Mouse (Mus musculus) embryonic fibroblast, embryonic 13.5 days (primary cell): ENCODE results near the gene Nap1l1. TPM values are rescaled to one million over a fixed set of nuclear protein-coding genes. Genes with fewer than 3 reads are reported as not detected.
"Not testable (repeated sequence)": the region's sequence is repeated elsewhere in the genome, so short reads cannot be mapped to it uniquely, and the experiment has no call there.

ENCODE experiments used
- H3K27ac ChIP-seq: 2 replicates; pipeline ENCODE4 v1.5.1; 2012; ENCODE audit warnings: low read length, control low read depth, inconsistent platforms; ENCODE audit not compliant: insufficient read depth
- H3K4me1 ChIP-seq: 2 replicates; pipeline ENCODE4 v1.6.1; 2011; ENCODE audit warnings: low read length; ENCODE audit not compliant: control insufficient read depth, insufficient read depth
- H3K4me3 ChIP-seq: 2 replicates; pipeline ENCODE4 v1.5.1; 2011; ENCODE audit warnings: mild to moderate bottlenecking, control low read depth, low read length; ENCODE audit not compliant: insufficient read depth
- CTCF ChIP-seq: IDR thresholded peaks from 2 replicates; pipeline ENCODE4 v1.5.1; 2011; ENCODE audit warnings: mild to moderate bottlenecking, control low read depth, low read length, moderate library complexity, borderline replicate concordance; ENCODE audit not compliant: insufficient read depth
- POLR2A ChIP-seq: IDR thresholded peaks from 2 replicates; pipeline ENCODE4 v1.6.1; 2011; ENCODE audit warnings: low read depth, mild to moderate bottlenecking, control low read depth, low read length, moderate library complexity
- polyA plus RNA-seq: library from polyadenylated mRNA; stranded (reverse); fragments of >200 nt; gene quantifications from 2 replicates; pipeline ENCODE4 v1.2.4, GENCODE M21; 2011; ENCODE audit warnings: low read depth; ENCODE audit not compliant: missing spikeins, insufficient read length

Nap1l1 gene
- polyA plus RNA-seq, 1 experiment, result 532 TPM

DNA sequence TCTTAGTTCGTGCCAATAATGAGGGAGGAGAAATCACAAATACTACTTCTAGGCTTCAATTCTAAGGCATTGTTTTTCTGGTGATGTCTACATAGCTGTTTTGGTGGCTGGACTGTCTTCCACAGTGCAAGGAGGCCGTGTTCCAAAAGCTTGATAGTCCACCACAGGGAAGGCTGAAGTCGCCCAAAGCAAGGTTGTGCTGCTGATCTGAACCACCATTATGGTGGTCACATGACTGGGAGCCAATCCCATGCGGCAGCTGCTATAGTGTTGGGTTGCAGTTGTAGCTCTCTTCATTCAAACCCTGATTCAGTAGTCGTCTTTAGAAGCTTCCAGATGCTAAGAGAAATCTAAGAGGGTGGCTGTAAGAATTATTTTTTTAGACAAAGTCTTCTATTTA is 6.6 kb downstream of the Nap1l1 start:
- TF ChIP-seq POLR2A (no peak), CTCF (no peak)
- no peak overlapping the region for H3K4me3 ChIP-seq
- H3K4me1 ChIP-seq, result peaks cover 15% of the 10 kb centered on the region
- no peak overlapping the region for H3K27ac ChIP-seq

DNA sequence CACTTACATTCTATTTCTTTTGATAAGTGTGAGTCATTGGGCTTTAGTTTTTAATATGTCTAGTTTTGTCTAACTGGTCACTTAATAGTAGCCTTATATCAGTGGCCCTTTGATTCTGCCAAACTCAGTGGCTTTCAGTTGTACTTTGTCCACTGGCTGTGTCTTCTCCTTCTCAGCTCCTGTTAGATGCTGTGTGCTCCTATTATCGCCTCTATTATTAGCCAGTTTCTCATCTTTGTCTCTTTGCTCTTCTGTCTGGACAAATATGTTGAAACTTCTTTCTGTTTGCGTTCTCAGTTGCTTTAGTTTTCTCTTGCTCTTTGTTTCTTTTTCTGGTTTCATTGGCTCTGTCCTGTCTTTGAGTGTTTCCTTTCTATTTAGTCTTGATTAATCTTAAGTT is 9.6 kb downstream of the Nap1l1 start:
- Histone ChIP-seq H3K4me1 (peaks cover 4% of the 10 kb centered on the region; the same call in 1 of the 2 replicates), H3K27ac (no peak overlapping the region), H3K4me3 (no peak overlapping the region)
- TF ChIP-seq POLR2A (no peak), CTCF (no peak)

DNA sequence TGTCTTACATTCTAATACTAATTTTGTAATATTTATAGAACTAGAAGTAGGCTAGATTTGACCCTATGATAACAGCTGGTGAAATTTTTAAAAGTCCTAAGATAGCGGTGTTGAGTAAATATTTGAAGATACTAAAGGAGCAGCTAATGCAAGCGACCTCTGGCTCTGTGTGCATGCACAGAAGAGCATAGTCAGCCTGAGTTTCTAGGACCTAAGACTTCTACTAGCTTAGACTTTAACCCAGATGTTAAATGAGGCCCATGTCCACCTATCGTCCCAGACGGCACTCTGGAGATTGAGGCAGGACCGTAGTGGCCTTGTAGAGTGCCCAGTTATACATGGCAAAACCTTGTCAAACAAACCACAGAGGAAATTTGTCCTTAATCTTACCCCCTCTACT is 11.1 kb downstream of the Nap1l1 start:
- H3K4me3 ChIP-seq, result no peak overlapping the region
- TF ChIP-seq POLR2A (no peak), CTCF (no peak)
- peaks cover 3% of the 10 kb centered on the region; the same call in 1 of the 2 replicates for H3K4me1 ChIP-seq
- H3K27ac ChIP-seq, result no peak overlapping the region

DNA sequence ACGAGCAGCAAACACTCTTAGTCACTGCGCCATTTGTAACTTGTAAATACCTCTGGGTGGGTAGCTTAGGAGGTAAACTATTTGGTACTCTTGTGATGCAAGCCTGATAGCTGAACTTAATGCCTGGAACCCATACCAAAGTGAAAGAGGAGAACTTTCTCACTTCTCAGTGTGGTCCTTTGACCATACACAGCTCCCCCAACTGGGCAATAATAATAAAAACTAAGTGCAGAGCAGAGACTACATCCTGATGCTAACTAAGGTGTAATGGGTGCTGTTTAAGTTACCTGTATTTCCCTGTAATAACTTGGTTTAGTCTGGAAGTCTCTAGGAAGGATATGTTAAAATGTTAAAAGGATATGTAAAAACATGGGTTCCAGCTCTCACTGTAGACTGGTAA is 15.8 kb downstream of the Nap1l1 start:
- TF ChIP-seq CTCF (no peak), POLR2A (no peak)
- H3K4me1 ChIP-seq, result no peaks in the 10 kb centered on the region
- no peak overlapping the region for H3K4me3 ChIP-seq
- no peak overlapping the region for H3K27ac ChIP-seq

DNA sequence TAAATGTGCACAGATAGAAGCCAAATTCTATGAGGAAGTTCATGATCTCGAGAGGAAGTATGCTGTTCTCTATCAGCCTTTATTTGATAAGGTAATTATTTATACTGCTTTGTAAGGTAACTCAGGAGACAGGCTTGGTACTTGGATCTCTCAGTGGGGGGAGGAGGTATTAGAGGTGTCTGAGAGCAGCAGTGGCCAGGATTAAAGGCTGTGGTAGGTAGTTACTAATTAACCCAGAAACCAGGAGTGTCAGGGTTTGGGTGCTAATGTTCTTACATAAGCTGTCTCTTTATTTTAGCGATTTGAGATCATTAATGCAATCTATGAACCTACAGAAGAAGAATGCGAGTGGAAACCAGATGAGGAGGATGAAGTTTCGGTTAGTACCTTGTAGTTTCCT is 17.1 kb downstream of the Nap1l1 start:
- H3K4me1 ChIP-seq, H3K27ac ChIP-seq, H3K4me3 ChIP-seq: not testable (repeated sequence)

DNA sequence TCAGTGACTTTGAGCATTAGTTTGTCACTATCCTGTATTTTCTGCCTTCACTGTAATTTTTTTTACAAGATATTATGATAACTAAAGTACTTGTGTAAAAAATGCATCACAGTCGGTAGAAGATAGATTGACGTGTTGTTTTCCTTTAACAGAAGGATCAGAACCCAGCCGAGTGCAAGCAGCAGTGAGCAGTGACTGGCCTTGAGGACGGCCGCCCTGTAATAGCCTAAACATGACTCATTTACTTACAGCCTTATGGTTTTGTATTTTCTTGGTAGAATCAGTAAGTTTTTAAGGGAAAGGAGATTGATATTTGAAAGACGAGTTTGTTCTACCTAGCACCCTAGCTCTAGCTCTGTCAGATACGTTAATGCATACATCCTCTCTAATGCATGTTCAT is 22.9 kb downstream of the Nap1l1 start:
- no peak overlapping the region for H3K4me3 ChIP-seq
- no peak for TF ChIP-seq CTCF
- TF ChIP-seq POLR2A, result no peak
- H3K27ac ChIP-seq, result no peak overlapping the region
- no peaks in the 10 kb centered on the region for H3K4me1 ChIP-seq

DNA sequence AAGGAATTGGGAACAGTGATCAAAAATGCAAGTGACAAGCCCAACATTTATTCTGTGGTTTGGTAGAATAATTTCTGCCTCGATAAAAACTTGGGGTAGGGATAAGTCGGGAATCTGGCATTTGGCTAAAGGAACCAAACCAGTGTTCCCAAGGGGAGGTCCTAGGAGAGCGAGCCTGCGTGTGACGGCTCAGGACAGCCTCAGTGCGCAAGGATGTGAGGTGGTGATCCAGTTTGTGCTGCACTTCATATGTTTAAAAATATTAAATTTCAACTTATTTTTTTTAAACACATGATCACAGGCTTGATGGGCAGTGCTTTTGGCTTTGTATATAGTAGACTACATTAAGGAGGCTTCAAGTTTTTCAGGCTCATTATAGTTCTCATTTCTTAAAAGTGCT is 26.9 kb downstream of the Nap1l1 start:
- no peak overlapping the region for H3K27ac ChIP-seq
- TF ChIP-seq CTCF (no peak), POLR2A (no peak)

DNA sequence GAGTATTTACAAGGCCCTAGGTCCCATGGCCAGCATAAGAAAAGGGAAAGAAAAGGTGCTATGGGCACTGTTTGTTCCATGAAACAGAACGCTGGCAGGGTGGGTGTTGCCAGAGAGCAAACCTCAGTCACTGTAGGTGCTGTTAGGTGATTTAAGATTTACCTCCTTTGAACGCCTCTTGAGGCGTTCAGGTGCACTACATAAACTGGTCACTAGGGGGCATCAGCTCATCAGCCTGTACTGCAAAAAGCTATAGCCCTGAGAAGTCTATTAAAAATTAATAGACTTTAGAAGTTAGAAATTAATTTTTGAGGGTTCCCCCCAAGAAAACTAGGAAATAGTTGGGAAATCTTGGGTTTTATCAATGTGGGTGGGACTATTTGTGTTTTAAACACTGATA is 30.0 kb downstream of the Nap1l1 start:
- H3K4me3 ChIP-seq, result no peak overlapping the region
- H3K27ac ChIP-seq, result no peak overlapping the region
- no peaks in the 10 kb centered on the region for H3K4me1 ChIP-seq
- TF ChIP-seq POLR2A (no peak), CTCF (peak; percentile 37; the same call in 1 of the 2 replicates)

More for the DNA sequence above, 26.9 kb downstream of the Nap1l1 start:
- H3K4me1 ChIP-seq, result no peaks in the 10 kb centered on the region
- no peak overlapping the region for H3K4me3 ChIP-seq

DNA sequence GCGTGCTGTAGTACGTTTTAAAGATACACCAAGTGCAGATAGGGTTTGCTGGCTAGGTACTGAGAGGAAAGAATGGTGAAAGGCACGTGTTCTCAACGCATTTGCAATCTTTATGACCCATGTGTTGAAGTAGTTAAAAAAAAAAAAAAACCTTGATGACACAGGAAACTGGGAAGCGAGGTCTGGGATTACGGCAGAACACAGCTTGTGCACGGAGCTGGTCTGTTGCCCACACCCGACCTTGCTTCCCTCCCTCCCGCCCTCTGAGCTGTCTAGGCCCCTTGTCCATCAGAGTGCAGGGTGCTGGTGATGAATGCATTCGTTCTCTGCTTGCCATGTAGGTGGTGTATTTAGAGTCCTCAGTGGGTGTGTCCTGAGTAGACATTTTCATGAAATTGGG is 30.7 kb downstream of the Nap1l1 start:
- Histone ChIP-seq H3K4me1 (no peaks in the 10 kb centered on the region), H3K27ac (no peak overlapping the region), H3K4me3 (no peak overlapping the region)
- TF ChIP-seq POLR2A, result no peak
- no peak for TF ChIP-seq CTCF

DNA sequence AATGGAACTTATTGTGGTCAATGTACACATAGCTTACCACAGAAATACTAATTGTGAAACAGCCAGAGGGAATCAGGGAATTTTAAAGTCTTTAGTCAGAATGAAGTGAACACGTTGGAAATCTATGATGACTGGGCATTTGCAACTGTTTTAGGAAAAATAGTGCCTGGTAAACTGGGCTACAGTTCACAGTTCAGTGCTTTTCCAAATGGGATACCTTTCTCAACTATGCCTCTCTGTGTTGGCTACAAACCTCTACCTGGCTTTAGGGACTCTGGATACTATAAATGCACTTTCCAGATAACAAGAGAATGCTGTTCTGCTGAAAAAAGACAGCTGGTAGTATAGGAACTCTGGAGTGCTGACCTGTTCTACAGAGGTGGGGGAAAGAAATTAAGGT is 31.6 kb downstream of the Nap1l1 start:
- no peaks in the 10 kb centered on the region; the same call in 1 of the 2 replicates for H3K4me1 ChIP-seq

DNA sequence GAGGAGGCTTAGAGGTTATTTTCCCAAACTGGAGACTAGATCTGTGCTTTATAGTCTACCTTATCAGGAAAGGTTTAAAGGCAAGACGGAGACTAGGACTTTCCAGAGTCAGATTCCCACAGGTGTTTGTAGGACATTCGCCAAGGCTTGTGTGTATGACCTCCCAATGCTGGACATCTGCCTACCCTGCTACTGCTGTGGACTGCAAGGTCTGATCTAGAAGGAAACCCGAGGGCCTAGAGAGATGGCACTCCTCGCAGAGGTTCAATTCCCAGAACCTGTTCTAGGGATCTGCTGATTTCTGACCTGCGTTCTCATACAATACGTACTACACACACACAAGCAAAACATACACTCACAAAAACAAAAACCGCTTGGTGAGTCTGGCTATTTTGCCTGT is 32.4 kb downstream of the Nap1l1 start:
- peaks cover 4% of the 10 kb centered on the region; the same call in 1 of the 2 replicates for H3K4me1 ChIP-seq
- H3K27ac ChIP-seq, result no peak overlapping the region
- peak overlapping the region; percentile 54; the same call in 1 of the 2 replicates for H3K4me3 ChIP-seq
- TF ChIP-seq POLR2A (no peak), CTCF (no peak)

More for the DNA sequence above, 31.6 kb downstream of the Nap1l1 start:
- TF ChIP-seq POLR2A, result no peak
- TF ChIP-seq CTCF, result no peak
- Histone ChIP-seq H3K4me3 (no peak overlapping the region), H3K27ac (peak overlapping the region; percentile 38; the same call in 1 of the 2 replicates)
